Mouse (Mus musculus): ENCODE data around the gene Zfp866.

The Zfp866 gene

GRCm38 (mm10) chr8:69790773-69791367 is at the start of gene Zfp866, which contains the start of gene Atp13a1:
Zfp866 (minus strand) TSS chr8:69791178.
Atp13a1 (plus strand) TSS chr8:69791163.
- no peak for DNase-seq (ENCODE audit: low spot score)

GRCm38 (mm10) chr8:69837057-69837682 is 46.2 kb upstream of the Zfp866 start:
- DNase-seq (ENCODE audit: low spot score) = no peak

- no peak for DNase-seq (ENCODE audit: low spot score)
Measured at GRCm38 (mm10) chr8:69832298-69832853, 41.4 kb upstream of the Zfp866 start, which contains the start of gene Pbx4. Pbx4 (plus strand) TSS chr8:69832491.

GRCm38 (mm10) chr8:69826371-69826770 is 35.4 kb upstream of the Zfp866 start:
- no peak for DNase-seq (ENCODE audit: low spot score)

GRCm38 (mm10) chr8:69822386-69823191 is 31.6 kb upstream of the Zfp866 start, which contains the start of gene Lpar2:
Lpar2 (plus strand) TSS chr8:69822429.
- DNase-seq (ENCODE audit: low spot score) = no peak

- no peak for DNase-seq (ENCODE audit: low spot score)
Measured at GRCm38 (mm10) chr8:69821971-69822385, 31.0 kb upstream of the Zfp866 start.

- DNase-seq (ENCODE audit: low spot score) = no peak
Measured at GRCm38 (mm10) chr8:69820466-69820865, 29.5 kb upstream of the Zfp866 start.

- no peak for DNase-seq (ENCODE audit: low spot score)
Measured at GRCm38 (mm10) chr8:69815396-69815795, 24.4 kb upstream of the Zfp866 start.

GRCm38 (mm10) chr8:69814881-69815280 is 23.9 kb upstream of the Zfp866 start:
- DNase-seq (ENCODE audit: low spot score) = no peak

GRCm38 (mm10) chr8:69809820-69810219 is 18.8 kb upstream of the Zfp866 start:
- DNase-seq (ENCODE audit: low spot score) = no peak

- DNase-seq (ENCODE audit: low spot score) = no peak
Measured at GRCm38 (mm10) chr8:69808864-69809403, 18.0 kb upstream of the Zfp866 start.

GRCm38 (mm10) chr8:69808094-69808863 is 17.3 kb upstream of the Zfp866 start, which contains the start of gene Gmip:
Gmip (plus strand) TSS chr8:69808679.
- DNase-seq (ENCODE audit: low spot score) = no peak

- no peak for DNase-seq (ENCODE audit: low spot score)
Measured at GRCm38 (mm10) chr8:69807236-69807635, 16.3 kb upstream of the Zfp866 start.

GRCm38 (mm10) chr8:69805491-69805890 is 14.5 kb upstream of the Zfp866 start:
- DNase-seq (ENCODE audit: low spot score) = peak; percentile 9

GRCm38 (mm10) chr8:69805086-69805485 is 14.1 kb upstream of the Zfp866 start:
- DNase-seq (ENCODE audit: low spot score) = peak; percentile 11

- no peak for DNase-seq (ENCODE audit: low spot score)
Measured at GRCm38 (mm10) chr8:69804537-69804936, 13.6 kb upstream of the Zfp866 start.

- DNase-seq (ENCODE audit: low spot score) = peak; percentile 7
Measured at GRCm38 (mm10) chr8:69803366-69803765, 12.4 kb upstream of the Zfp866 start.

- peak; percentile 3 for DNase-seq (ENCODE audit: low spot score)
Measured at GRCm38 (mm10) chr8:69802216-69802615, 11.2 kb upstream of the Zfp866 start.

- DNase-seq (ENCODE audit: low spot score) = peak; percentile 3
Measured at GRCm38 (mm10) chr8:69801796-69802195, 10.8 kb upstream of the Zfp866 start.

GRCm38 (mm10) chr8:69799946-69800345 is 9.0 kb upstream of the Zfp866 start:
- DNase-seq (ENCODE audit: low spot score) = no peak

GRCm38 (mm10) chr8:69799261-69799660 is 8.3 kb upstream of the Zfp866 start:
- peak; percentile 8 for DNase-seq (ENCODE audit: low spot score)
